In the genomic region with DNA sequence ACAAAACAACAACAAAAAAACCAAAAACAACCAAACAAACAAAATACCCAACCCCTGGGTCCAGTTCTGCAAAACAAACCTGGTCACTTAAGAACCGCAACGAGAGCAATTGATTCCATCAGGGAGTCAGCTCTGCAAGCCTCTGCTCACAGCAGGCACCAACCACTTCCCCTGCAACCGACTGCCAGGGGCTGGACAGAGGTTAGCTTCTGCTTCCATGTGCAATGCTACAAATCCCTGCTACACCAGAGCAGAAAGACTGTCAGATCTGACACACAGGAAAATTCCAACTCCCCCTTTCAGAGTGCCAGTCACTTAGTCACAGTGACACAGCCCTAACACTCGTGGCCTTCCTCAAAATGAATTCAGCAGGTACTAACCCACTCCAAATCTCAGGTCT, we compare ENCODE assay signal across 15 mouse cellular contexts. TPM values are rescaled to one million over a fixed set of nuclear protein-coding genes. Genes with fewer than 3 reads are reported as not detected.
DNase-seq lines count a peak whose midpoint lies in the region; ATAC-seq and TF ChIP-seq lines count a peak whose summit lies in the region.
"Had no signal": no experiment of that assay in that cellular context is flagged by ENCODE, and none has a peak within 500 bp of the region (broad histone marks: within the 10 kb centered on the region; RNA-seq: fewer than 3 reads in every experiment).

No protein-coding gene starts in this region.

- no peaks in the 10 kb centered on the region for H3K9me3 ChIP-seq in megakaryocyte, embryonic 14.5 days
- H3K9me3 ChIP-seq in midbrain, embryonic 15.5 days: no peaks in the 10 kb centered on the region
- H3K9me3 ChIP-seq: hindbrain, embryonic 12.5 days had no signal

- DNase-seq in heart, adult 11 months: peak; percentile 87
- no peak for DNase-seq in heart, postnatal 4 days
- peak; percentile 37 for DNase-seq in lung, postnatal 36 days
- no peak for DNase-seq in lung, adult 2 months
- DNase-seq in embryo, embryonic 10.5 days (ENCODE audit: low spot score): no peak
- DNase-seq: adrenal gland, postnatal 14 days; cerebellum, adult 11 months; embryo, embryonic 11 days; kidney, postnatal 14 days; thymus, adult 18-20 months had no signal

- no peaks in the 10 kb centered on the region for H3K27me3 ChIP-seq in megakaryocyte, embryonic 14.5 days (replicated peaks)
- no peaks in the 10 kb centered on the region for H3K27me3 ChIP-seq in midbrain, embryonic 15.5 days (replicated peaks)
- H3K27me3 ChIP-seq: hindbrain, embryonic 12.5 days had no signal

- H3K4me3 ChIP-seq in lung, adult 2 months (replicated peaks; ENCODE audit: extremely low read depth, low read depth, low read length): no peak overlapping the region
- H3K4me3 ChIP-seq in megakaryocyte, embryonic 14.5 days (replicated peaks): peak overlapping the region; percentile 83
- no peak overlapping the region for H3K4me3 ChIP-seq in midbrain, embryonic 15.5 days
- H3K4me3 ChIP-seq: erythroblast, embryonic 14.5 days; hindbrain, embryonic 12.5 days had no signal

- H3K4me2 ChIP-seq in midbrain, embryonic 15.5 days: no peak overlapping the region
- H3K4me2 ChIP-seq: hindbrain, embryonic 12.5 days had no signal

- H3K27ac ChIP-seq in midbrain, embryonic 15.5 days: no peak overlapping the region
- H3K27ac ChIP-seq: hindbrain, embryonic 12.5 days had no signal

- TF ChIP-seq POLR2A in lung, adult 2 months (IDR thresholded peaks at IDR 0.05; ENCODE audit: borderline replicate concordance, extremely low read depth, low read depth, low read length): no peak

- H3K9ac ChIP-seq in midbrain, embryonic 15.5 days: no peak overlapping the region
- H3K9ac ChIP-seq: hindbrain, embryonic 12.5 days had no signal

- H3K4me1 ChIP-seq in lung, adult 2 months (ENCODE audit: control insufficient read depth, insufficient read depth, low read length): peaks cover 50% of the 10 kb centered on the region
- H3K4me1 ChIP-seq in megakaryocyte, embryonic 14.5 days: peaks cover 84% of the 10 kb centered on the region
- H3K4me1 ChIP-seq in midbrain, embryonic 15.5 days: peaks cover 8% of the 10 kb centered on the region

- H3K36me3 ChIP-seq in megakaryocyte, embryonic 14.5 days (replicated peaks; ENCODE audit: low read length): peaks cover 94% of the 10 kb centered on the region
- H3K36me3 ChIP-seq in midbrain, embryonic 15.5 days (replicated peaks): no peaks in the 10 kb centered on the region
- H3K36me3 ChIP-seq: hindbrain, embryonic 12.5 days had no signal

- no peak for TF ChIP-seq CTCF in lung, adult 2 months (IDR thresholded peaks at IDR 0.05; ENCODE audit: insufficient read depth, low read length)

- ATAC-seq in midbrain, embryonic 15.5 days (replicated peaks): no peak
- no peak for ATAC-seq in cerebellum, adult (ENCODE audit: insufficient number of reproducible peaks, low FRiP score, low TSS enrichment)

- 21% methylated on average over 4 of the region's 4 CpGs for WGBS in lung, adult 2 months
- 38% methylated on average over 4 of the region's 4 CpGs for WGBS in midbrain, embryonic 15.5 days

RNA-seq across cellular contexts. Expression of a gene that starts 6.4 kb away (rescaled TPM):
- 10 to 100 TPM; 53.2 to 54.5 TPM for total RNA-seq in heart, postnatal 4 days (2021)
- polyA plus RNA-seq in lung, adult 2 months (2012; rRNA removed): 64.7 and 76.3 TPM in 2 replicates
- 11.9 and 34.2 TPM in 2 replicates for polyA plus RNA-seq in megakaryocyte, embryonic 14.5 days (2012; ENCODE audit: insufficient read depth, low replicate concordance)
- 11.5 and 12.3 TPM in 2 replicates for polyA plus RNA-seq in midbrain, embryonic 15.5 days (2015; fragmentation: Nextera tagmentation; extraction: Ambion mirVana)

RNA-seq across cellular contexts. Expression of a gene that starts 38.9 kb away (rescaled TPM):
- 100 to 1,000 TPM; 504 to 509 TPM for total RNA-seq in heart, postnatal 4 days (2021)
- polyA plus RNA-seq in lung, adult 2 months (2012; rRNA removed): 17.5 and 36.0 TPM in 2 replicates
- 28.2 and 136 TPM in 2 replicates for polyA plus RNA-seq in megakaryocyte, embryonic 14.5 days (2012; ENCODE audit: insufficient read depth, low replicate concordance)
- 179 and 194 TPM in 2 replicates for polyA plus RNA-seq in midbrain, embryonic 15.5 days (2015; fragmentation: Nextera tagmentation; extraction: Ambion mirVana)

Comparison
In these comparisons a context has a peak if more than half of its experiments do, and no peak if none do; other contexts are left out.
1. DNase-seq: peak in heart, adult 11 months (single experiment) and lung, postnatal 36 days (single experiment); none in heart, postnatal 4 days (single experiment), lung, adult 2 months (single experiment) and embryo, embryonic 10.5 days (single experiment).